Mouse (Mus musculus) C2C12 (cell line): ENCODE data around the gene Bicra.

Experiments
- CTCF ChIP-seq: IDR thresholded peaks from one replicate; pipeline ENCODE4 v1.5.1; 2011; ENCODE audit not compliant: control insufficient read depth, insufficient read depth, insufficient read length
- MAX ChIP-seq: IDR thresholded peaks from one replicate; pipeline ENCODE4 v1.6.1; 2011; ENCODE audit warnings: mild to moderate bottlenecking, control low read depth
- MYOD1 ChIP-seq: IDR thresholded peaks from one replicate; pipeline ENCODE4 v1.6.1; 2011; ENCODE audit warnings: low read depth; ENCODE audit not compliant: control insufficient read depth, insufficient read length
- MYOG ChIP-seq: IDR thresholded peaks from one replicate; pipeline ENCODE4 v1.6.1; 2011; ENCODE audit not compliant: control insufficient read depth, insufficient read length; ENCODE audit errors: extremely low read depth
- USF1 ChIP-seq: IDR thresholded peaks from one replicate; pipeline ENCODE4 v1.6.1; 2011; ENCODE audit warnings: low read depth, mild to moderate bottlenecking, control low read depth, moderate library complexity

DNA sequence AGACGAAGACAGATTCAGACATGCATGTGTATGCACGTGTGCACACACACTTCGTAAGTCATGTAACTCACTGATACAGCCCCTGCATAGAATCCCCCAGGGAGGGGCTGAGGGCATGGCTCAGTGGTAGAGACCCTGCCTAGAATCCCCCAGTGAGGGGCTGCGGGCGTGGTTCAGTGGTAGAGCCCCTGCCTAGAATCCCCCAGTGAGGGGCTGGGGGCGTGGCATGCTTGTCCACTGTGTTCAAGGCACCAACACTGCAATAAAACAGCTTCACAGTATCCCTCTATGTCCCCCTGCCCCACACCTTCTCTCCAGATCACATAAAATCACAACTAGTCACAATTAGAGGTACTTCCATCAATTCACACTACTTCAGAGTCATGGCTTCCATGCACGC, 85.9 kb downstream of the Bicra start:
- TF ChIP-seq MYOG (no peak), CTCF (no peak), MAX (no peak), USF1 (no peak), MYOD1 (no peak)
